Mouse (Mus musculus): ENCODE results near the gene 1700003F12Rik. TPM values are rescaled to one million over a fixed set of nuclear protein-coding genes. Genes with fewer than 3 reads are reported as not detected.

Gene 1700003F12Rik
- total and polyA plus RNA-seq, 3 experiments, result 0.52 to 0.85 (median 0.56) TPM

- TF ChIP-seq JUND (conservative IDR thresholded peaks at IDR 0.05; ENCODE audit: low read depth, low read length) (no peak), SIN3A (IDR thresholded peaks at IDR 0.05; ENCODE audit: low read length) (no peak), ZMIZ1 (IDR thresholded peaks at IDR 0.05; ENCODE audit: low read depth, low read length) (no peak), RCOR1 (conservative IDR thresholded peaks at IDR 0.05; ENCODE audit: low read depth, low read length) (no peak), CHD1 (IDR thresholded peaks at IDR 0.05; ENCODE audit: low read depth, low read length) (no peak)
Measured at GRCm38 (mm10) chr2:154521449-154521848, 25.4 kb upstream of the 1700003F12Rik start.

GRCm38 (mm10) chr2:154522334-154522733, 24.6 kb upstream of the 1700003F12Rik start:
- no peak overlapping the region for H3K4me2 ChIP-seq (ENCODE audit: insufficient read depth, low read depth, poor library complexity, severe bottlenecking)
- peaks cover 29 to 69% of the 10 kb centered on the region in 2 experiments for H3K36me3 ChIP-seq (replicated peaks in 1 of 2; ENCODE audit: control insufficient read depth in 1 of 2, insufficient read depth in 1 of 2, low read length in 1 of 2)
- TF ChIP-seq ZC3H11A (IDR thresholded peaks at IDR 0.05; ENCODE audit: low read depth, low read length) (no peak), POLR2A (IDR thresholded peaks at IDR 0.05; ENCODE audit: low read depth, low read length) (no peak), ZMIZ1 (IDR thresholded peaks at IDR 0.05; ENCODE audit: low read depth, low read length) (no peak), MAX (IDR thresholded peaks at IDR 0.05; ENCODE audit: low read length) (no peak), CHD2 (IDR thresholded peaks at IDR 0.05; ENCODE audit: low read length) (no peak), USF2 (conservative IDR thresholded peaks at IDR 0.05; ENCODE audit: low read depth, low read length) (no peak), NRF1 (IDR thresholded peaks at IDR 0.05; ENCODE audit: low read depth, low read length) (no peak), USF1 (IDR thresholded peaks at IDR 0.05; ENCODE audit: low read depth, low read length) (no peak), SMC3 (IDR thresholded peaks at IDR 0.05; ENCODE audit: low read depth, low read length) (no peak), MEF2A (IDR thresholded peaks at IDR 0.05; ENCODE audit: borderline replicate concordance, low read depth, low read length) (no peak), PAX5 (IDR thresholded peaks at IDR 0.05; ENCODE audit: low read length) (no peak), NELFE (IDR thresholded peaks at IDR 0.05; ENCODE audit: low read depth, low read length) (no peak), TBP (conservative IDR thresholded peaks at IDR 0.05; ENCODE audit: low read depth, low read length) (no peak), JUND (conservative IDR thresholded peaks at IDR 0.05; ENCODE audit: low read depth, low read length) (no peak), GABPA (IDR thresholded peaks at IDR 0.05; ENCODE audit: insufficient replicate concordance, low read depth, low read length) (no peak), EP300 (IDR thresholded peaks at IDR 0.05; ENCODE audit: low read length) (no peak), TCF12 (IDR thresholded peaks at IDR 0.05; ENCODE audit: low read depth, low read length) (no peak), IRF4 (IDR thresholded peaks at IDR 0.05; ENCODE audit: low read depth, low read length) (no peak), ETS1 (conservative IDR thresholded peaks at IDR 0.05; ENCODE audit: low read depth, low read length) (no peak)
- no peak overlapping the region for H3K27ac ChIP-seq (ENCODE audit: insufficient read depth, low read depth)
- in situ Hi-C loops (cut with MboI; ENCODE audit: low pct_ligation_motif_present, low pct_unique_long_range_greater_than_20kb, low sequenced_read_pairs) (no loop called here), dilution Hi-C loops (cut with MboI; ENCODE audit: extremely low pct_ligation_motif_present, extremely low pct_unique_long_range_greater_than_20kb, low sequenced_read_pairs) (no loop called here)
- H3K9ac ChIP-seq (ENCODE audit: insufficient read depth, low read depth), result no peak overlapping the region
- H3K9me3 ChIP-seq (replicated peaks; ENCODE audit: low read length), result no peaks in the 10 kb centered on the region
- no peak overlapping the region for H3K4me3 ChIP-seq (replicated peaks in 1 of 3; ENCODE audit: low read depth in 2 of 3, low read length in 2 of 3, poor library complexity in 1 of 3)
- no peaks in the 10 kb centered on the region for H3K79me2 ChIP-seq (replicated peaks; ENCODE audit: control insufficient read depth, extremely low read depth, insufficient read depth, poor library complexity, severe bottlenecking)
- no peaks in the 10 kb centered on the region for H3K27me3 ChIP-seq (replicated peaks)
- H3K4me1 ChIP-seq (ENCODE audit: control insufficient read depth in 1 of 2, insufficient read depth in 2 of 2), result no peaks in the 10 kb centered on the region
- no peak for DNase-seq (ENCODE audit: extremely low read depth)

More at GRCm38 (mm10) chr2:154521449-154521848, 25.4 kb upstream of the 1700003F12Rik start:
- DNase-seq (ENCODE audit: extremely low read depth), result no peak
- peaks cover 29 to 73% of the 10 kb centered on the region in 2 experiments for H3K36me3 ChIP-seq (replicated peaks in 1 of 2; ENCODE audit: control insufficient read depth in 1 of 2, insufficient read depth in 1 of 2, low read length in 1 of 2)
- H3K4me3 ChIP-seq (replicated peaks in 1 of 3; ENCODE audit: low read depth in 2 of 3, low read length in 2 of 3, poor library complexity in 1 of 3), result no peak overlapping the region
- no peaks in the 10 kb centered on the region for H3K9me3 ChIP-seq (replicated peaks; ENCODE audit: low read length)
- dilution Hi-C loops (cut with MboI; ENCODE audit: extremely low pct_ligation_motif_present, extremely low pct_unique_long_range_greater_than_20kb, low sequenced_read_pairs) (no loop called here), in situ Hi-C loops (cut with MboI; ENCODE audit: low pct_ligation_motif_present, low pct_unique_long_range_greater_than_20kb, low sequenced_read_pairs) (no loop called here)
- H3K27me3 ChIP-seq (replicated peaks), result no peaks in the 10 kb centered on the region
- H3K9ac ChIP-seq (ENCODE audit: insufficient read depth, low read depth), result no peak overlapping the region
- no peaks in the 10 kb centered on the region for H3K79me2 ChIP-seq (replicated peaks; ENCODE audit: control insufficient read depth, extremely low read depth, insufficient read depth, poor library complexity, severe bottlenecking)
- no peak overlapping the region for H3K27ac ChIP-seq (ENCODE audit: insufficient read depth, low read depth)
- no peaks in the 10 kb centered on the region for H3K4me1 ChIP-seq (ENCODE audit: control insufficient read depth in 1 of 2, insufficient read depth in 2 of 2)
- H3K4me2 ChIP-seq (ENCODE audit: insufficient read depth, low read depth, poor library complexity, severe bottlenecking), result no peak overlapping the region

Measured in CH12.LX (cell line).